Mouse (Mus musculus) intestine, embryonic 16.5 days (tissue): ENCODE measurements around the gene Mlkl. TPM values are rescaled to one million over a fixed set of nuclear protein-coding genes. Genes with fewer than 3 reads are reported as not detected.
"Not testable (repeated sequence)": the region's sequence is repeated elsewhere in the genome, so short reads cannot be mapped to it uniquely, and the experiment has no call there.

Source experiments
- ATAC-seq: fragments of 200-750 bp; cut with Nextera tagmentation; 2 replicates; pipeline ENCODE4 v1.8.0; 2017; ENCODE audit warnings: moderate TSS enrichment, moderate library complexity
- H3K27ac ChIP-seq: fragments of 300-500 bp; sonication (generic); 2 replicates; pipeline ENCODE4 v1.5.1; 2014; ENCODE audit warnings: mild to moderate bottlenecking, low read length
- H3K27me3 ChIP-seq: fragments of 300-500 bp; sonication (generic); replicated peaks from 2 replicates; pipeline ENCODE4 v1.6.1; 2014; ENCODE audit warnings: low read length, control low read depth, mixed read lengths; ENCODE audit not compliant: control insufficient read depth, insufficient read depth
- H3K36me3 ChIP-seq: fragments of 300-500 bp; sonication (generic); 2 replicates; pipeline ENCODE4 v1.6.1; 2014; ENCODE audit warnings: low read length, control low read depth; ENCODE audit not compliant: control insufficient read depth, insufficient read depth
- H3K4me1 ChIP-seq: fragments of 300-500 bp; sonication (generic); 2 replicates; pipeline ENCODE4 v1.6.1; 2014; ENCODE audit warnings: low read length, control low read depth, mixed read lengths; ENCODE audit not compliant: control insufficient read depth, insufficient read depth
- H3K4me2 ChIP-seq: fragments of 300-500 bp; sonication (generic); 2 replicates; pipeline ENCODE4 v1.6.1; 2014; ENCODE audit warnings: low read depth, low read length, control low read depth
- H3K4me3 ChIP-seq: fragments of 300-500 bp; sonication (generic); 2 replicates; pipeline ENCODE4 v1.5.1; 2014; ENCODE audit warnings: mild to moderate bottlenecking, low read length
- H3K9ac ChIP-seq: fragments of 300-500 bp; sonication (generic); 2 replicates; pipeline ENCODE4 v1.6.1; 2014; ENCODE audit warnings: low read depth, low read length
- H3K9me3 ChIP-seq: fragments of 300-500 bp; sonication (generic); 2 replicates; pipeline ENCODE4 v1.6.1; 2016; ENCODE audit warnings: low read length, control low read depth; ENCODE audit not compliant: control insufficient read depth
- WGBS: fragments of 180-500 bp; shearing (Covaris S2); extraction: QIAGEN DNeasy Blood & Tissue Kit; methylation state at CpG from one replicate; pipeline ENCODE4 v1.1.7; 2014; 5-methylcytosine and 5-hydroxymethylcytosine counted together
- polyA plus RNA-seq: library from polyadenylated mRNA; unstranded; fragments of >200 nt; fragmentation: Nextera tagmentation; extraction: Ambion mirVana; gene quantifications from 2 replicates; pipeline ENCODE4 v1.2.1, GENCODE M21; 2015

The Mlkl gene
- polyA plus RNA-seq, 1 experiment from 2014 or later, result 3.2 TPM

DNA sequence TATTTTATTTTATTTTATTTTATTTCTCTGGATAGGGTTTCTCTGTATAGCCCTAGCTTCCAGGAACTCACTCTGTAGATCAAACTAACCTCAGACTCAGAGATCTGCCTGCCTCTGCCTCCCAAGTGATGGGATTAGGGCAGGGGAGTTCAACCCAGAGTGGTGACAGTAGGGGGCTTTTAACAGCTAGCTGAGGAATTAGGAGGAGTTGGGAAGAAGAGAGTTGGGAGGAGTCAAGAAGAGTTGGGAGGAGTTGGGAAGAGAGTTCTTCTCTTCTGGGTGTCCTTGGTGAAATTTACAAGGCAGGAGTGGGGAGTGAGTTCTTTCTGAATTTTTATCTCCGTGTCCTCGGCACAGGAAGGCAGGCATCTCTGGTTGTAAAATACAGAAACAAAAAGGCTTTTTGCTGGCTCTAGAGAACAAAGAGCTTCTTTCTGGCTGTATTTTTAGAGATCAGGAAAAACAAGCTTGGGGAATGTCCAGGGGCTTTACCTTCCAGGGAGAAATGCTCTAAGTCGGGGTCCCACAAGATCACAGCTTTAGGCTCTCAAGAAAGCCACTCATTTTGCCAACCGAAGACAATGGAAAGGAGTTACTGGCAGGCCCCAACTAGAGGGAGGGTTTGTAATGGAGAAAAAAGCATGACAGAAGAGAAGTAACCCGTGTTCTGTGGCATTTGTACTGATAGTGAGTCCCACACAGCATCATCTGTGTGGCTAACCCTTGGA lies 34.7 kb downstream of the Mlkl start:
- H3K27me3 ChIP-seq, H3K4me2 ChIP-seq, H3K27ac ChIP-seq, H3K9me3 ChIP-seq, H3K9ac ChIP-seq, H3K4me1 ChIP-seq, H3K4me3 ChIP-seq, H3K36me3 ChIP-seq, ATAC-seq: not testable (repeated sequence)
- 74% methylated on average over 5 of the region's 5 CpGs for WGBS

DNA sequence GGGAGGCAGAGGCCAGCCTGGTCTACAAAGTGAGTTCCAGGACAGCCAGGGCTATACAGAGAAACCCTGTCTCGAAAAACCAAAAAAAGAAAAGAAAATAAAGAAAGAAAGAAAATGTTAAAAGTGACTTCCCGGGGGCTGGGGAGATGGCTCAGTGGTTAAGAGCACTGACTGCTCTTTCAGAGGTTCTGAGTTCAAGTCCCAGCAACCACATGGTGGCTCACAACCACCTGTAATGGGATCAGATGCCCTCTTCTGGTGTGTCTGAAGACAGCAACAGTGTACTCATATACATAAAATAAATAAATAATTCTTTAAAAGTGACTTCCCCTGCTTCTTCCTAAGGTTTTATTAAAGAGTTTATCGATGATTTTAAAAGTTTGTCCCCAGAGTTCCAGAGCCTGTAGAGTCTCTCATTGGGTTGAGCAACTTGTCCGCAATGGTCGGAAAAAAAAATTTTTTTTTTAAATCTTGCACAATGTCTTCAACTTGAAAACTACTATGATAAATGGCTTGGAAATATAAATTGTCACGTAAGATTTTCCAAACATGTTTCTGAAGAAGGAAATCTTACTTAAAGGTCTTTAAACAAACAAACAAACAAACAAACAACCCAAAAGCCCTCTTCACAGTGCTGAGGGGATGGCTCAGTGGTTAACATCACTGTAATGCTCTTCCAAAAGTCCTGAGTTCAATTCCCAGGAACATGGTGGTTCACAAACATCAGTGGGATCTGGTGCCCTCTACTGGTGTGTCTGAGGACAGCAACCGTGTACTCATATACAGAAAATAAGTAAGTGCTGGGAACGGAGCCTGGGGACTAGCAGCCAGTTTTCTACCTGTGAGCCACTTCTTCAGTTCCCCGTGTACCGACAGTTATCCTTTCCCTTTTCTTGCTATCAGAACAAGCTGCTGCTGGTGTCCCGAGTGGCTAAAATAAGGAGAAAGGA lies 37.1 kb downstream of the Mlkl start:
- Histone ChIP-seq H3K36me3 (peaks cover 6% of the 10 kb centered on the region; the same call in 1 of the 2 replicates), H3K4me1 (peaks cover 7% of the 10 kb centered on the region; the same call in 1 of the 2 replicates), H3K4me3 (peak overlapping the region; percentile 33), H3K9ac (no peak overlapping the region), H3K27me3 (no peaks in the 10 kb centered on the region), H3K27ac (peak overlapping the region; percentile 48; the same call in 1 of the 2 replicates), H3K4me2 (peak overlapping the region; percentile 42), H3K9me3 (no peaks in the 10 kb centered on the region)
- ATAC-seq, result no peak
- WGBS, result 65% methylated on average over 11 of the region's 11 CpGs

DNA sequence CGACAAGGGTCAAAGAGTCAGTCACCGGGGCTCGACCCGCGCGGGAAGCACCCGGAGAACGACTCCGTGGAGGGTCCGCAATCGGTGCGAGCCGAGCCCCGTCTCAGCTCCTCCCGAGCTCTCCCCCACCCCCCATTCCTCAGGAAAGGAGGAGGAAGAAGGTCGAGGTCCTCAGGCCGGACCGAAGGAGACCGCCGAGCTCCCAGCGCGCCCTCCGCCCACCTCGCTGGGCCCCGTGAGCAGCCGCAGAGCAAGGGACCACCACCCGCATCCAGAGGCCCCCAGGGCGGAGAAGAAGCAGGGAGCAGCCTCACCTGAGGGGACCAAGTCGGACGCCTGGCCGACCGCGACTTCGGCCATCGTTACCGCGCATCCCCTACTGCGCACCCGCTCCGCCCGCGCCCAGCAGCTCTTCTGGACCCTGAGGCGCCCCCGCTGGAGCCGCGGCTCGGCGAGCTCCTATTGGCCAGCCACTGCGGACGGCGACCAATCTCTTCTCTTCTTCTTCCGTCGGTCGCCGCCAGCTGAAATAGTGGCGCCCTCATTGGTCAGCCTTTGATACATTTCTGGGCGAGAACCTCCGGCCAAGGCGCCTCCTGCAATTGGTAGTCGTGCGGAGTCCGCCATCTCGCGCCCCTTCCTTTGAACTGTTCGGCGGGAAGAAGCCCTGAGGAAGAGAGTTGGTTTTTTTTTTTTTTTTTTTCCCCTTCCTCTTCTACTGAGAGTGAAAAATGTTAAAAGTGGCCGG lies 38.0 kb downstream of the Mlkl start, which contains the start of gene Rfwd3:
TSS of gene Rfwd3 (minus strand) at position 402 of the 748 bp plus-strand sequence.
- no peaks in the 10 kb centered on the region for H3K9me3 ChIP-seq
- peak within 1 kb of the TSS; percentile 91 for H3K27ac ChIP-seq
- peaks cover 6% of the 10 kb centered on the region; the same call in 1 of the 2 replicates for H3K36me3 ChIP-seq
- no peaks in the 10 kb centered on the region for H3K27me3 ChIP-seq
- peak; percentile 99 for ATAC-seq
- H3K4me3 ChIP-seq, result peak within 1 kb of the TSS; percentile 88
- WGBS, result under 1% methylated on average over 61 of the region's 67 CpGs
- H3K4me1 ChIP-seq, result peaks cover 7% of the 10 kb centered on the region; the same call in 1 of the 2 replicates
- peak within 1 kb of the TSS; percentile 95 for H3K9ac ChIP-seq
- peak within 1 kb of the TSS; percentile 59 for H3K4me2 ChIP-seq

DNA sequence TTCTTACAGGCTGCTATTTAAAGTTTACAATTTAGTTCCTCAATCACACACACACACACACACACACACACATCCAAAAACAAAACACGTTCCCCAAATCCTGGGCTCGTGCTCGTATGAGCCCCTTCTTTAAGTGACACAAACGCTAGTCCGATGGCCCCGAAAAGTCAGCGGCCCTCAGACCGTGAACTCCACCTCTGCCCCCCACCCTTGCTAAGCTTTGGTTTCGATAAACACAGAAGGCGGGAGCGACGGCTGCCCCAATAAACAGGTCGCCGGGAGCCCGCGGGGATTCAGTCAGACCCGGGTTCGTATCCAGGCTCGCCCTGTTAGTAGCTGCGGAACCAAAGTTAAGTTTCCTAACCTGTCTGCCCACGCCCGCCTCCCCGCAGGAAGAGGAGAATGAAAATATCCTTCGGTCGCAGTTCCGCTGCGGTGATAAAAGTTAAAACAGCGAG lies 38.6 kb downstream of the Mlkl start:
- under 1% methylated on average over 28 of the region's 28 CpGs for WGBS
- Histone ChIP-seq H3K4me2 (peak overlapping the region; percentile 59), H3K27me3 (no peaks in the 10 kb centered on the region), H3K27ac (peak overlapping the region; percentile 91), H3K4me3 (peak overlapping the region; percentile 88), H3K36me3 (peaks cover 8% of the 10 kb centered on the region), H3K4me1 (peaks cover 7% of the 10 kb centered on the region; the same call in 1 of the 2 replicates), H3K9ac (peak overlapping the region; percentile 95), H3K9me3 (no peaks in the 10 kb centered on the region)
- ATAC-seq, result peak; percentile 21

DNA sequence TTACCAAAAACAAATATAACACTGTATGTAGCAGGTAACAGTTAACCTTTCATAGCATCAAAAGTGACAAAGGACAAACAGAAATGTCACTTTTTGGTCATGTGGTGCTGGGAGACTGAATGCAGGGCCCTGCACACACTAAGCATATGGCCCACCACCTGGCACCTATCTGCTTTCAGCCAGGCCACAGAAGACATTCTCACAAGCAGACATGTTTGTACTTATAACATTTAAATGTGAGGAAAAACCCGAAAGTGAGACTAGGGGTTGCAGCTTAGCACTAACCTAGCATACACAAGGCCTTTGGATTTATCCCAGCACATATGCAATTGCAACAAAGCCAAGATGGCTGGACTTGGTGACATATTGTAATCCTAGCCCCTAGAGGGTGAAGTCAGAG lies 40.0 kb downstream of the Mlkl start:
- Histone ChIP-seq H3K27me3 (no peaks in the 10 kb centered on the region), H3K27ac (no peak overlapping the region), H3K9ac (no peak overlapping the region), H3K9me3 (no peaks in the 10 kb centered on the region), H3K4me2 (peak overlapping the region; percentile 35), H3K4me1 (peaks cover 7% of the 10 kb centered on the region; the same call in 1 of the 2 replicates), H3K4me3 (no peak overlapping the region), H3K36me3 (peaks cover 12% of the 10 kb centered on the region)
- ATAC-seq, result no peak
- 71% methylated on average over 1 of the region's 1 CpGs for WGBS

DNA sequence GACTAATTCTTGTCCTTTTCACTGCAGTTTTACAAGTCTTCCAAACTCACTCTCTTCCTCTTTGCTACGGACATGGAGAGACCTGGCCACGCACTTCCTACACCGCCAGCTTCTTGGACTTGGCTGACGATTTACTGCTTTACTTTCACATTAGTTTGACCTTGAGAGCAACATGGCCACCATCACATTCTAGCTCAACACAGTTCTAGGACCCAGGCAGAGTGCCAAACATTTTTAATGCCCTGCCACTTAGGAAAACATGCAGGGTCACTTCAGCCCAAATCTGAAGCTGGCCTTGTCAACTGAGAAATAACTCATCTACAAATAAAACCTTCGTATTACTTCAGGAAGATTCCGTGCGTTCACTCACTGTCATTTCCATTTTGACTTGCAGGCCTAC lies 46.2 kb downstream of the Mlkl start:
- peaks cover 21% of the 10 kb centered on the region for H3K36me3 ChIP-seq
- H3K4me3 ChIP-seq, result no peak overlapping the region
- H3K27me3 ChIP-seq, result no peaks in the 10 kb centered on the region
- H3K27ac ChIP-seq, result no peak overlapping the region
- no peak for ATAC-seq
- H3K9me3 ChIP-seq, result no peaks in the 10 kb centered on the region
- no peak overlapping the region for H3K9ac ChIP-seq
- H3K4me2 ChIP-seq, result no peak overlapping the region
- no peaks in the 10 kb centered on the region for H3K4me1 ChIP-seq
- 84% methylated on average over 7 of the region's 7 CpGs for WGBS

DNA sequence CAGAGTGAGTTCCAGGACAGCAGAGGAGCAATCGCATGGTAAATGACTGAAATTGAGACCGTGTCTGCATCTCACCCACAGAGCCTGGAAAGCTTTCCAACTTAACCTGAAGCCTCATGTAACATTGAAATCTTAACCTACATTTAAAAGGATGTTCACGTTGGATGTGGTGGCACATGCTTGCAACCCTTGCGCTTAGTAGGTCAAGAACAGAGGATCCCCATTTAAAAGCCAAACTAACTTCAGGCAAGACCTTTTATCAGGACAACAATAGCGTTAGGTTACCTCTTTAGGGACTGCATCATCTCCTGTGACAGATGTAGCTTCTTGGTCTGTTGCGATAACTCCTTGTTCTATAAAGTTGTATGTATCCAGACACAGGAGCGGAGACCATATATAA lies 47.4 kb downstream of the Mlkl start:
- no peaks in the 10 kb centered on the region for H3K9me3 ChIP-seq
- H3K27ac ChIP-seq, result no peak overlapping the region
- no peaks in the 10 kb centered on the region for H3K4me1 ChIP-seq
- peaks cover 22% of the 10 kb centered on the region for H3K36me3 ChIP-seq
- no peak for ATAC-seq
- H3K4me2 ChIP-seq, result no peak overlapping the region
- no peak overlapping the region for H3K9ac ChIP-seq
- WGBS, result 97% methylated on average over 7 of the region's 7 CpGs
- no peak overlapping the region for H3K4me3 ChIP-seq
- no peaks in the 10 kb centered on the region for H3K27me3 ChIP-seq

DNA sequence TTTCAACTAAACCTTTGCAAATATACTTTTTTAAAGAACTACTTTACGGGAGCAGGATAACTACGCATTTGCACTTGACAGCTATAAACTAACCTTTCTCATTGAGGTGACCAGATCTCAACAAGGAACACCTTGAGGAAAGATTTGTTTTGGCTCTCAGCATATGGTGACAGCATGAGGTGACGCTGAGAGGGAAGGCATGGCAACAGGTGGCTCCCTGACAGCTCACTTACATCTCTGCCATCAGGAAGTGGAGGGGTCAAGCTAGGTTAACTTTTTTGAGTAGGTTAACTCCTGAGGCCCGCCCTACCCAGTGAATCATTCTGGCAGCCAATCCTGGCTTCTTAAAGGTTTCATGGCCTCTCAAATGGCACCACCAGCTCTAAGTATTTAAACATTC lies 52.4 kb downstream of the Mlkl start:
- 85% methylated on average over 4 of the region's 4 CpGs for WGBS
- H3K27me3 ChIP-seq, result no peaks in the 10 kb centered on the region
- H3K36me3 ChIP-seq, result peaks cover 40% of the 10 kb centered on the region
- H3K9me3 ChIP-seq, result no peaks in the 10 kb centered on the region
- H3K4me2 ChIP-seq, result no peak overlapping the region
- no peak overlapping the region for H3K27ac ChIP-seq
- H3K4me1 ChIP-seq, result no peaks in the 10 kb centered on the region
- no peak overlapping the region for H3K9ac ChIP-seq
- ATAC-seq, result no peak
- no peak overlapping the region for H3K4me3 ChIP-seq
